Mouse (Mus musculus) activated CD4-positive, CD25-positive, alpha-beta regulatory T cell, adult 4 months (primary cell): ENCODE measurements around the gene Map3k20. TPM values are rescaled to one million over a fixed set of nuclear protein-coding genes. Genes with fewer than 3 reads are reported as not detected.
A peak's percentile ranks its signal among the peaks of the same experiment; 100 is the strongest.

ENCODE experiments used
- ATAC-seq: one replicate; pipeline ENCODE4 v1.8.0; 2017
- polyA plus RNA-seq, 2 experiments: library from polyadenylated mRNA; unstranded; fragments of 100-300 nt; shearing (Covaris generic); gene quantifications; one replicate each; pipeline ENCODE4 v1.2.1; 2017

The Map3k20 gene
- polyA plus RNA-seq, 2 experiments from 2014 or later = 0.42 to 0.55 TPM

GRCm38 (mm10) chr2:72438941-72439533 lies 153.6 kb downstream of the Map3k20 start:
- ATAC-seq = no peak

GRCm38 (mm10) chr2:72441010-72441409 lies 155.6 kb downstream of the Map3k20 start:
- ATAC-seq = no peak

DNA sequence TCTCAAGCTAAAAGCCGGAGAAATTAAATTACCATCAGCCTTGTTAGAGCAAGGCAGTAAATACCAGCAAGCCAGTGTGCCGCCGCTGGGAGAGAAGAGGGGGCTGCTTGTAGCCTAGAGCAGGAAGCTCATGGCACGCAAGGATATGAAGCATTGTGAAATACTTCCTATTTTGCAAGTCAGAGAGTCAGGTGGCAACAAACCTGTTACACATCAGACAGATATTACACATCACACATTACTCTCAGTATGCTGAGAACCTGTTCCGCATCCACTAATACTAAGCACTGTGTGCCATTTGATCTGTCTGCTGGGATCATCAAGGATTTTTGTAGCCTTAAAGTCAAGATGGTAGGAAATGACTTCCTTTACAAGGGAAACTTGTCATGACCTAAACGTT lies 157.4 kb downstream of the Map3k20 start:
- no peak for ATAC-seq

GRCm38 (mm10) chr2:72443960-72444359 lies 158.5 kb downstream of the Map3k20 start:
- no peak for ATAC-seq

- no peak for ATAC-seq
Observed at GRCm38 (mm10) chr2:72446106-72446505, 160.7 kb downstream of the Map3k20 start.

DNA sequence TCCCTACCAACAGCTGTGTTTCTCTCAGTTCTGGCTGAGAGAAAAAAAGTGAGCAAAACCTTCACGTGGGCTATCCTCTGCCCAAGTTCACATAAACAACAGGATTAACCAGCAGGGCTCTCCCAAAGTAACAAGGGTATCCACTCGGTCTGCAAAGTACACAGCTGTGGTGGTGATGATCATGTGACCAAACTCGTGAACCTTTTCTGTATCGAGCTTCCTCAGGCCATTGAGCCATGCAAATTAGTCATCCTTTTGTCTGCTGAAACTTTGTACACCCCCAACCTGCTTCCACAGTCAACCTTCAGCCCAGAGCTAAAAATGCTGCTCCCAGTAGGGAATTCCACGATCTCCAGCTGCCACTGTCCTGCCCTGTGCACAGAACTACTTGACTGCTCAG lies 161.2 kb downstream of the Map3k20 start:
- ATAC-seq = no peak

DNA sequence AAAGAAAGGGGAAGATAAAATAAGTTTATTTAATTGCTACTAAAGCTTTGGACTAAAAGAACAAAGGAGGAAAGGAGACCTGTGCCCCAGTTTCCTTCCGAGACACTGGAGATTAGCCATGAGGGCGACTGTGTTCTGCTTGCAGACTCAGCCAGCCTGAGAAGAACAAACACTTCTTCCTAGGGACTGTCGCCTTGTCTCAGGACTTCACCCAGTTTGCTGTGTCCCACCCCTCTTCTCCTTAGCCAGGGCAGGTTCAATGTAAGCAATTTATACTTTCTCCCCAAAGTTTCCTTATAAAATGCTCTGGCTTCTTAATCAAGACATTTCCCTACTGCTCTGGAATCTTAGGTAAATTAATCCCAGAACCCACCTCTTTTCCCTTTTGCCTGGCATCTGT lies 168.1 kb downstream of the Map3k20 start:
- ATAC-seq = no peak

GRCm38 (mm10) chr2:72456189-72456588 lies 170.8 kb downstream of the Map3k20 start:
- ATAC-seq = no peak

DNA sequence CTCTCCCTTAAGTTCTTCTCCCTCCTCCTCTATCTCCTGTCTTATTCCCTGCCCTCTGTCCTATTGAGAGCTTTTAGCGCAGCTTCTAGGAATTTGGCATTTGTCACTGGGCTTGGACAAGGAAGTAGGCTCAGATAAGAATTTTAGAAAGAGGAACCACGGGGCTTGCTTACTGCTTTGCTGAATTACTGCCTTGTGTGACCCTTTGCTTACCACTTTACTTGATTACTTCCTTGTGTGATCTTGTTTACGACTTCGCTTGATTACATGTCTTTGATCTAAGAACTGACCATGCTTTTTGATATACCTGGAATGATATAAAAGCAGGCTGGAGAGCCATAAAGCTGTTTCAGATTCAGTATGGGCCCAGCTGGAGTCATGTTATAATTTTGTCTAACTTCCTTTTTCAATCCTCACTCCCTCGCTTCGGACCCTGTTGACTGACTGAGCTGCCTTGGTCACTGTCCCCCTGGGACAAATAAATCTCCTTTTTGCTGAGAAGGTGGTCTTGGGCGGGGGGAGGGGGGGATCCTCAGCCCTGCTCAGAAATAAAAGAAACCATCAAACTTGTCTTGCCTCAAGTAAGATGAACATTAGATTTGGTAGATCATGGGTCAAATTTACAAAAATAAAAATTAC lies 179.1 kb downstream of the Map3k20 start:
- ATAC-seq = no peak

- no peak for ATAC-seq
Observed at GRCm38 (mm10) chr2:72467604-72468003, 182.2 kb downstream of the Map3k20 start.

DNA sequence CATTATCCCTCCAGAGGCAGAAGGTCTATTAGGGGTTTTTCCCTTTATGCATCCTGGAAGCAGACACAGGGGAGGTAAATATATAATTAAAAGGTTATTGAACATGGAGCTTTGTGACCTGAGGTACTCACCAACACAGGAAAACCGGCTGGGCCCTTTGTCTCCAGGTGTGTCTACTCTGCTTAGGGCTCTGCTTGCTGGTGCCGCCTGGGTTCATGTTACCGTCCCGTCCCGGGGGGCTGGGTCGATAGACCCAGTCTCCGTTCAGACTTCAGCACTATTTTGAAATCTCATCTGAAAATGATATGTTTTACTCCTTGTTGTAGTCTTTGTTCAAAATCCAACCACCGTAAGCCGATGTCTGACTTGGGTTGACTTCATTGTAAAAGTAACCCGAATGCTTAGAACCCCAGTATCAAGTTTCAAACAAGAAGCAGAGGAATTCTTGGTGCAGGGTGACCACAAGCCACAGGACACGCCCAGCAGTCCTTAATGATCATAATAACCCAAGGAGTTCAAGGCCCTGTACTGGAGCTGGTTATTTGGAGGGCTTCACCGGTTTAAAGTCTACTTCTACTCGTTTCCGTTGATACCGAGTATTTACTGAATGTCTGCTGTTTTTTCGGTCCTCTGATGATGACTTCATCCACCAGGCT lies 186.1 kb downstream of the Map3k20 start:
- no peak for ATAC-seq

- no peak for ATAC-seq
Observed at GRCm38 (mm10) chr2:72474531-72475287, 189.3 kb downstream of the Map3k20 start.

GRCm38 (mm10) chr2:72475423-72475796 lies 190.0 kb downstream of the Map3k20 start:
- no peak for ATAC-seq

DNA sequence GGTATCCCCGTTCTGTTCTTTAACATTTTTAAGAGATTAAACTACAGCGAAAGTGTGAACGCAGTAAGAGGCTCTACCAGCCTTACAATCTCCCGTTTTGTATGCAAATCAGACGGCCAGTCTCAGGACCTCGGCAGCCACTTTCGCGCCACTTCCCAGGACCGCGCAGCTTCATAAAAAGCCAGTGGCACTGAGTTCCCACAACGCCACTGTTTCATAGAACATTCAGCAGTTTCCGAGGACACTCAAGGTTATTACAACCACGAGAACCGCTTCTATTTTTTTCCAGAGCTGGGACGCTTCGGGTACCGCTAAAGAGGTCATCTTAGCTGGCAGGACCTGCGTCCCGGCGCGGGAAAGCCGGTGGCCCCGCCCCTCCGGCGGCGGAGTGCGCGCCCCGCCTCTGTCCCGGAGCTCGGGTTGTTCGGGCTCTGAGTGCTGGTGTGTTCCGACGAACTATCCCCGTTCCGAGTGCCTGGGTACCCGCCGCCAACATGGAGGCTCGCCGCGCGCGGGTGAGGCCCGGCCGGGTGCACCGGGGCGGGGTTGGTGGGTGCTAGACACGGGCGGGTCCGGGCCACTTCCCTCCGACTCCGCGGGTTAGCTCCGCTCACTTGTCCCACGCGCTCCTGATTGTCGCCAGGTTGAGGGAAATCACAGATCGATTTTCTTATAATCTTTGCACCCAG lies 190.5 kb downstream of the Map3k20 start, which contains the start of gene Cdca7:
Gene Cdca7, plus strand, starts transcription at position 363 of the 689 bp plus-strand sequence.
- ATAC-seq = peak; percentile 86

DNA sequence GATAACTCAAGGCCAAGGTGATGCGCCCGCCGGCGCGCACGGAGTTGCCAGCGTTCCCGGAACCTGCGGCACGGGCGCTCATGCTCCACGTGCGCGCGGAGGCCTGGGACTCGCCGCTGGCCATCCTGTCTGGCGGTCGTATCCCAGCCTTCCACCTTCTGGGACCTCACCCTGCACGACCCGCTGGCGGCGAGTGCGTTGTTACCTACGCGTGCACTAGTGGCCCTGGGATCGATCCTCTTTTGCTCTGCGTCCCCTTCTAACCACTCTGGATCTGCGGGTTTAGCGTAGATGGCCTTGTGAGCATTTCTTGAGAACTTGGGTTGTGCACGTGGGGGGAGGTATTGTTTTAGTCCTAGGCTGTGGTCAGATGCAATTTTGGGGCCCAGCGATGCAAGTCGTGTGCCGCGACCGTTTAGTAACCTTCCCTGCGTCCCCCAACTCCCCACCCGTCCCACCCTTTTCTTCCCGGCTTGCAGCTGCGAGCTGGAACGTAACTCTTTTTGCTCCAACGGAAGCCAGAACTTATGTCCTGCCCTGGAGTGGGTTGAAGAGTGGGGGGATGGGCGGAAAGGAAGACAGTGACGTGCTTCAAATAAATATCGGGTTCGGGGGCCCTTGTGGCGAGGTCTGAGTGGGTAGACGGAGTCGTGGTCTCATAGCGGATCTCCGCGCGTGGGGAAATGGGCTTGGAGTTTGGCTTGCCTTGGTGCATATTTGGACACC lies 191.2 kb downstream of the Map3k20 start:
- ATAC-seq = peak; percentile 24

GRCm38 (mm10) chr2:72477221-72477620 lies 191.8 kb downstream of the Map3k20 start:
- ATAC-seq = peak; percentile 7

- no peak for ATAC-seq
Observed at GRCm38 (mm10) chr2:72478176-72478575, 192.7 kb downstream of the Map3k20 start.

GRCm38 (mm10) chr2:72478921-72479320 lies 193.5 kb downstream of the Map3k20 start:
- no peak for ATAC-seq

DNA sequence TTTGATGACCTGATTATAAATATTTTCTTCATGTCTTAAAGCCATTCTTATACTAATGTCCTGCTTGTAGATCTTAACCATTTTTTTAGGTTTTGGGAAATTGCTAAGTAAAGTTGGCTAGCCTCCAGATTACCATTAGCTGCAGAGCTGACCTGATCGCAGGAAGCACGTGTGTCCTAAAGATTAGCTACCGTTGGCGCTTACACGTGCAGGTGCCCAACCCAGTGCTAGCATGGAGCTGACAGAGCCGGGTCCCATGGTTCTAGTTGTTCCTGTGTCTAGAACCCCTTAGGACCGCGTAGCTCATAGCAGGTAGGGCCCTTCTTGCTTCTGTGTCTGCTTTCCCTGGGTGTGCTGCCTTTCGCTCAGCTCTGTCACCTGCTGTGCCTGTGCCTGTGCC lies 194.4 kb downstream of the Map3k20 start:
- no peak for ATAC-seq

DNA sequence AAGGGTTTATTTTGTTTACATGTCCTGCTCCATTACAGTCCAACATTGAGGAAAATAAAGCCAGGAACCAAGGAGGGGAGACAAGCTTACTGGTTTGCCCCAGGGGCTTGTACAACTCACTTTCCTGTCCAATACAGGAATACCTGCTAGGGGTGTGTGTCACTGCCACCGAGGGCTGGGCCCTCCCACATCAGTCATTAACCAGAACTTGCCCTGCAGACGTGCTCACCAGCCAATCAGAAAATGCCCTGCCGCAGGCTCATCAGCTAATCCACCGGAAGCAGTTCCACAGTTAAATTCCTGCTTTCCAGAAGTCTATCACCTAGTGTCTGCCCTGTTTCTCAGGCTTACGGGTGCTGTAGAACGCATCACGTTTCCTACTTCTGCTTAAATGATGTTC lies 206.2 kb downstream of the Map3k20 start:
- no peak for ATAC-seq
